Mouse (Mus musculus) adrenal gland, adult (tissue): ENCODE results near the gene Pnp2.
"Not testable (repeated sequence)": the region's sequence is repeated elsewhere in the genome, so short reads cannot be mapped to it uniquely, and the experiment has no call there.

ENCODE experiments used
- DNase-seq, 2 experiments: peaks; one replicate each; pipeline ENCODE4 v3.0.0; 2022 to 2023; ENCODE audit warnings: low spot score in 1 of 2; ENCODE audit not compliant: inconsistent age in 2 of 2

Pnp2 gene

GRCm38 (mm10) chr14:50956724-50957123 is 932 bp downstream of the Pnp2 start:
- DNase-seq: not testable (repeated sequence)

- not testable (repeated sequence) for DNase-seq
Measured at GRCm38 (mm10) chr14:50957146-50957545, 1.4 kb downstream of the Pnp2 start.

- DNase-seq: not testable (repeated sequence)
Measured at GRCm38 (mm10) chr14:50958289-50958995, 2.6 kb downstream of the Pnp2 start.

GRCm38 (mm10) chr14:50968216-50968980 is 12.6 kb downstream of the Pnp2 start:
- no peak for DNase-seq

GRCm38 (mm10) chr14:50969041-50969440 is 13.2 kb downstream of the Pnp2 start:
- DNase-seq: no peak

GRCm38 (mm10) chr14:50969558-50970544 is 14.1 kb downstream of the Pnp2 start:
- DNase-seq: peak in 1 of 2 experiments; percentile 45

GRCm38 (mm10) chr14:50970822-50971221 is 15.0 kb downstream of the Pnp2 start:
- no peak for DNase-seq

- DNase-seq: not testable (repeated sequence)
Measured at GRCm38 (mm10) chr14:50973054-50973453, 17.3 kb downstream of the Pnp2 start.

GRCm38 (mm10) chr14:50973700-50974099 is 17.9 kb downstream of the Pnp2 start:
- DNase-seq: no peak

GRCm38 (mm10) chr14:50975001-50975400 is 19.2 kb downstream of the Pnp2 start:
- DNase-seq: no peak

- DNase-seq: peak in 1 of 2 experiments; percentile 52
Measured at GRCm38 (mm10) chr14:50976674-50977073, 20.9 kb downstream of the Pnp2 start.

- DNase-seq: not testable (repeated sequence)
Measured at GRCm38 (mm10) chr14:50978451-50978850, 22.7 kb downstream of the Pnp2 start.

GRCm38 (mm10) chr14:50979631-50980030 is 23.8 kb downstream of the Pnp2 start:
- no peak for DNase-seq

GRCm38 (mm10) chr14:50981207-50981606 is 25.4 kb downstream of the Pnp2 start:
- no peak for DNase-seq

GRCm38 (mm10) chr14:50981837-50982236 is 26.0 kb downstream of the Pnp2 start:
- no peak for DNase-seq

GRCm38 (mm10) chr14:50987668-50988067 is 31.9 kb downstream of the Pnp2 start:
- peak; percentile 54 to 64 for DNase-seq

- DNase-seq: peak in 1 of 2 experiments; percentile 22
Measured at GRCm38 (mm10) chr14:50991037-50991436, 35.2 kb downstream of the Pnp2 start.

GRCm38 (mm10) chr14:50997088-50997487 is 41.3 kb downstream of the Pnp2 start:
- DNase-seq: peak in 1 of 2 experiments; percentile 28

GRCm38 (mm10) chr14:50997999-50998666 is 42.3 kb downstream of the Pnp2 start:
- DNase-seq: peak in 1 of 2 experiments; percentile 40

GRCm38 (mm10) chr14:51007152-51007801 is 51.5 kb downstream of the Pnp2 start, which contains the start of gene Rnase10:
Gene Rnase10 (plus strand): TSS chr14:51007751.
- no peak for DNase-seq
